Mouse (Mus musculus) CD8-positive naive resting alpha-beta T cell, adult 2 months (primary cell): ENCODE measurements around the gene Kmo.
A peak's percentile ranks its signal among the peaks of the same experiment; 100 is the strongest.

ENCODE experiments used
- DNase-seq, 2 experiments: peaks; one replicate each; pipeline ENCODE4 v3.0.0; 2022; ENCODE audit warnings: low read depth in 2 of 2, low spot score in 2 of 2

The Kmo gene

GRCm38 (mm10) chr1:175619814-175620431, at the start of gene Kmo:
Gene Kmo (plus strand): TSS chr1:175620381.
- DNase-seq: no peak

- DNase-seq: no peak
Measured at GRCm38 (mm10) chr1:175574129-175574528, 46.1 kb upstream of the Kmo start.

GRCm38 (mm10) chr1:175578425-175579096, 41.6 kb upstream of the Kmo start:
- no peak for DNase-seq

GRCm38 (mm10) chr1:175579598-175580235, 40.5 kb upstream of the Kmo start:
- no peak for DNase-seq

- DNase-seq: no peak
Measured at GRCm38 (mm10) chr1:175580346-175580745, 39.8 kb upstream of the Kmo start.

DNA sequence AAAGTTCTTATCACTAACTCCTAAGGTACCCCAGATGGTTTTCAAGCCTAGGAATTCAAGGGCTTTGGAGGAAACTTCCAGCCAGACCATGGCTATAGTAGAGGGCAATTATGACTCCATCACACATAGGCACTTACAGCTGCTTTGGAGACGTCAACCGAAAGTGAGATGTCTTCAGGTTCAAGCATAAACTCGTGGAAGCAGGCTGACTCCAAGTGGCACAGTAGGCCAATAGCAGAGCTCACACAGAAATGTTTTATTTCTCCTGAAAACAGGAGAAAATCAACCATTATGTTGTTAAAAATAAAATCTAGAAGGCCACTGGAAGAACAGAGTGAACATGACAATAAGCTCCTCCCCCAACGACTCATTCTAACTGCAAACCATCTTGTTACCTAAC, 37.4 kb upstream of the Kmo start:
- no peak for DNase-seq

GRCm38 (mm10) chr1:175585267-175585666, 34.9 kb upstream of the Kmo start:
- DNase-seq: no peak

DNA sequence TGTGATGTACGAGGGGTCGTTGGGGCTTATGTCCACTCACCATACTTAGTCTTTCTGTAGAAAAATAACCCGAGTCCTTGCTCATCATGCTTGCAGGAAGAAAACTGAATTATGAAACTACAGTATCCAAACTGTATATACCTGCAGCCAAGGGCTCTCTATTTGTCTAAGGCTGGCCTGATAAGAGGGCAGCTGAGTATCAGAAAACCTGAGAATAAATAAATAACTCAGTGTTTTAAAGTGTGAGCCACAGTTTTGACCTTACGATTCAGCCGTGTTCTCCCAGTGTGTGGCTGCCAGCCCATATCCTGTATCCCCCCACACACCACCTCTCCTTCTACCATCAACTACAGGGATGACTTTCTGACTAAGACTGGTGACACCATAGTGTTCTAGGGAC, 33.5 kb upstream of the Kmo start:
- DNase-seq: no peak

DNA sequence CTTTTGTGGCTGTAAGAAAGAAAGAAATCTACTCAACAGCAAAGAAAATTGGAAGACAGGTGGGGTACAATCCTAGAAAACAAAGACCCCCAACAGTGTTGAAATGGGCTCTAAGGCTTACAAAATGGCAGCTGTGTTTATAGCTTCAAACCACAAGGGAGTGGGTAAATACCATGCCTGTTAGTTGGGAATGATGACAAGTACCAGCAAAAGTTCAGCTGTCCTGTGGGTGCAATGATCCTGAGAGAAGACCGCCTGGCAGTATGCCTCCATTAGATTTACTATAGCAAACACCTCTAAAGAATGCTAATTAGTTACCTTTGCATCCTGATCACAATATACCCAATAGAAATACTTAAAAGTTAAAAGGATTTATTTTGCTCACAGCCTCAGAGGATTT, 27.3 kb upstream of the Kmo start:
- DNase-seq: no peak

GRCm38 (mm10) chr1:175602231-175602630, 17.9 kb upstream of the Kmo start:
- DNase-seq: no peak

DNA sequence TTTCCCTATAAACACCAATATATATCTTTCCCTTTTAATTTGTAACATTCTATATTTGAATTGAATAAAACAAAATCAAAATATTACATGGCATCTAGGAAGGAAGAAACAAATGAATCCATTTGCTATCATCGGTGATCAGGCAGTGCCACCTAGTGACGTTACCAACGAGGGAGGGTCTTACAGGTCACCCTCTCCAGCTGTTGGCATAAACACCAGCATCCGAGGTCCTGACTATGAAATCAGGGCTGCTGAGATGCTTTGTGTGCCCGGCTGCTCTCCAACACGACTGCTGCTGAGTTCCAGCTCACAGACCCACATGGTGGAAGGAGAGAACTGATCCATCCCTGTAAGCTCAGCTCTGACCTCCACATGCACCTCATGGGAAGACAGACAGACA, 16.8 kb upstream of the Kmo start:
- no peak for DNase-seq

DNA sequence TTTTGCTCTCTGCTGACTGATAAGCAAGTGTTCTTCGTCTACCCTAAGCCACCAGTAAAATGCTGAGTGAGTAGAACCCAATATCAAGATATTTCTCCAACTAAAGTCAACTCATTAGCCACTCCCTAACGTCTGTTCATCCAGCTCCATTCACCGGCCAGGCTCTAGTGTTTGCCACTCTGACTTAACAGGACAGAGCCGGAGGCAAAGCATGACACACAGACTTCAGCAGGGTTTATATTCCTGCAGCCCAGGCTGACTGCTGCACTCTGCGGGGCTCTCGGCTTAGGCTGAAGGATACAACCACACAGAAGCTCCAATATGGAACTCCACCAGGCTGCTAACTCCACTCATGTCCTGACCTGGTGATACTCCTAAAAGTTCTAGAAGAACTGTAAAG, 12.9 kb upstream of the Kmo start:
- DNase-seq: no peak

DNA sequence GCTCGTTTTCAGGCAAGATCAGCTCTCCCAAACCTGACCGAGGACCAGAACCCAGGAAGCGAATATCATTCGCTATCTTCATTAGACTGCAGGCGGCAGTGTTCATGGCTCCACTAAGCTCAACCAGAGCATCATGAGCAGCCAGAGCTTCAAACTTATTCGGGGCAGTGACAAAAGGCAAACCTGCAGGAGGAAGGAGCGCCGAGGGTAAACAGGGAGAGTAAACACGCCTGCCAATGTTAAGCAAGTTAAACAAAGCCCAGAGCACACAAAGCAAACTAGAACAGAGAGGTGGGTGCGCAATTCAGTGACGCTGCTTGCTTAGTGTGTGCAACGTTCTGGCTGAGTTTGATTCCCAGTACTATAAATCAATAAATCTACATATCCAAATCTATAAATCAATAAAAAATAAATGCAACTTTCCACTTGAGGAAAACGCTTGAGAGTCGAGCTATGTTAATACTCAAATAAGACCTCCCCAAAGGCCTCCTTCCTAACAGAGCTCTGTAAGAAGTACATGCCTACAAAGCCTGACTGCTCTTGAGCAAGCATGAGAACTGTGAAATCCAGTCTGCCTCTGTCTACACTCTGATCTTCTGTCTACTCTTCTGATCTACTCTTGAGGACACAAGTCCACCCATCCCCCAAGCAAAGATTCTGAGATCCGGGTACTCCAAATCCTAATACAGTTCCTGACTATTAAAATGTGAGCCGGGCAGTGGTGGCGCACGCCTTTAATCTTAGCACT, 12.2 kb upstream of the Kmo start:
- no peak for DNase-seq

GRCm38 (mm10) chr1:175608708-175609107, 11.5 kb upstream of the Kmo start:
- no peak for DNase-seq

- DNase-seq: no peak
Measured at GRCm38 (mm10) chr1:175614992-175615391, 5.2 kb upstream of the Kmo start.

- no peak for DNase-seq
Measured at GRCm38 (mm10) chr1:175623656-175624055, 3.5 kb downstream of the Kmo start.

GRCm38 (mm10) chr1:175625257-175625879, 5.2 kb downstream of the Kmo start, which contains the start of gene Fh1:
Gene Fh1 (minus strand): TSS chr1:175625635.
- peak; percentile 91 for DNase-seq

DNA sequence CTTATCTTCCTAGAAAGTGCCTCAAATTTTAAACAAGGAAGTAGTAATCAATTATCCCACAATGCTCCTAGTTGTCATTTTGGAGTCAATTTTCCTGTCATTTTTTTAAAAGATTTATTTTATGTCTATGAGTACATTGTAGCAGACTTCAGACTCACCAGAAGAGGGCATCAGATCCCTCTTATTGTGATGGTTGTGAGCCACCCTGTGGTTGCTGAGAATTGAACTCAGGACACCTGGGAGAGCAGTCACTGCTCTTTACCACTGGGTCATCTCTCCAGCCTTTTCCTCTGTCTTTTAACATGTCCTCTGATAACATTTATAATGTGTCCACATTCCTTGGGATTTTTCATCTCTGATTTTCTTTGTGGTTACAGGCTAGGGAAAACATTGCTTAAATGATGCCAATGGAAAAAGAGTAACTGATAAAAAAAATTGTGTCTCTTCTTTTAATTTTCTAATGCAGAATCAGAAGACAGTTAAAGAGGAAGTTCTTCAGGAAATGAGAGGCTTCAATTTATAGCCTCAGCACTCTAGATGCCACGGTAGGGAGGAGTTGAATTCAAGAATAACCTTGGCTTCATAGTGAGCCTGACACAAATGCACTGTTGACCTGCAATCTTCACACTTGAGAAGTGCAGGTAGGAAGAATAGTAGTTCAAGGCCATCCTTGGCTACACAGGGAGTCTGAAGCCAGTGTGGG, 6.0 kb downstream of the Kmo start:
- DNase-seq: peak; percentile 6 to 36

- no peak for DNase-seq
Measured at GRCm38 (mm10) chr1:175629248-175629647, 9.1 kb downstream of the Kmo start.

DNA sequence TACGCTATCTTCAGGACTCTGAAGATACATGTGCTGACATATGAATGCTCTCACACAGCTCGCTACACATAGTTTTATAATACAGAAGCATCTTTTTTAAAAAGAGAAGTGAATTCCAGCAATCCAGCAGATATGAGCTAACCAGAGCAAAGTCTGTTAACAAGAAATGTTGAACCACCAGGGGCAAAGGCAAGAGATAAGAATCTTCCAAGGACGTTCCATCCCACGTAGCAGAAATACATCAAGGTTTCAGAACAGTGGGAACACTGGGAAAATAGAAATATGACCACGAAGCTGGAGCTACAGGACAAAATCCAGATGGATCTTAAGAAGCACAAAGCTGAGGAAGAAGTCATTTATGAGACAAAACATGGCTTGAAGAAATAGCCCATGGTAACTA, 10.2 kb downstream of the Kmo start:
- DNase-seq: no peak

DNA sequence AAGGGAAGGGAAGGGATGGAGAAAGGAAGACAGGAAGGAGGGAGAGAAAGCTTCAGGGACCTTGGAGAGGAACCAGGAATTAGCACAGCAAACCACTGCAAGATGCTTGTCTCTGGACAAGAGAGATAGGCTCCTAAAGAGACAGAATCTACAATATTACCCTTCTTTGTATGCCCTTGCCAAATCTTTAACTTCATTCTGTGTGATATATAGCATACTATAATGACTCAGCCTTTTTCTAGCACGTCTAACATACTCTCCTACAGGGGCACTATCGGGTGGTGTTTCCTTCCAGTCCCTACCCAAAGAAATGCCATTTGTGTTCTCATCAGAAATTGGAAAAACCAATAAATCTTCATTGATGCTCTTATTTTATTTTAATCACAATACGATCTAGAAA, 10.9 kb downstream of the Kmo start:
- no peak for DNase-seq
